Mouse (Mus musculus): ENCODE measurements at regions not wholly inside any gene's neighbourhood (a gene's known extent, or its start where the extent isn't known, plus 50 kb on each side); places are given as distances from the start of the nearest gene placed in this dataset.

DNA sequence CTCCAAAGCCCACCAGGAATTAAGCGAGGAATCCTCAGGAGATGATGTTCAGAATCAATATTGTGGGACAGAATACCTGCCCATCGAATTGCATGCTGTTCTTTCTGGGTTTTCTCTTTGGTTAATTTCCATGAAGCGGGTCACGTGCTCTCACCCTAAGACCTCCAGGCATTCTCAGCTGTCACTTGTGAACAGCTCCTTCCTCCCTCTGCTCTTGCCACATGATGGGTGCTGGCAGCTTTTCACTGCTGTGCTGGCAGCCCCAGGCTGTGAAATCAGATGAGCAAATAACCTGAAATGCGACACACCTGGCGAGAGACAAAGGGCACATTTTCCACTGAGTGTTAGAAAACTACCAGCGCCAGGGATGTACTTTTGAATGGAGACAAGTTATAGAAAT lies 207.8 kb upstream of the Pitrm1 start:
- TF ChIP-seq EP300 (IDR thresholded peaks at IDR 0.05; ENCODE audit: low read depth) (no peak), CTCF (IDR thresholded peaks at IDR 0.05; ENCODE audit: low read depth) (no peak)

Measured in liver, embryonic 14.5 days (tissue).